Mouse (Mus musculus) gastrocnemius, postnatal 10 days (tissue): ENCODE measurements around the gene Olfr1150-ps1. TPM values are rescaled to one million over a fixed set of nuclear protein-coding genes. Genes with fewer than 3 reads are reported as not detected.

Experiments
- DNase-seq: peaks from one replicate; pipeline ENCODE4 v3.0.0; 2021; ENCODE audit warnings: mixed read lengths
- long read RNA-seq, 2 experiments: library from polyadenylated mRNA; stranded (forward); transcript quantifications; one replicate each; pipeline ENCODE4 v2.0.0; 2021
- total RNA-seq, 2 experiments: library from RNA; stranded (reverse); gene quantifications; 2 replicates each; pipeline ENCODE4 v1.2.3; 2021

Olfr1150-ps1 gene
- not detected for total RNA-seq
- long read RNA-seq, experiment 1 = 0 reads
- long read RNA-seq, experiment 2 = 0 reads

GRCm38 (mm10) chr2:87843693-87844092 lies at the start of gene Olfr1150-ps1:
TSS of gene Olfr1150-ps1 (plus strand) at chr2:87843993.
- no peak for DNase-seq

DNA sequence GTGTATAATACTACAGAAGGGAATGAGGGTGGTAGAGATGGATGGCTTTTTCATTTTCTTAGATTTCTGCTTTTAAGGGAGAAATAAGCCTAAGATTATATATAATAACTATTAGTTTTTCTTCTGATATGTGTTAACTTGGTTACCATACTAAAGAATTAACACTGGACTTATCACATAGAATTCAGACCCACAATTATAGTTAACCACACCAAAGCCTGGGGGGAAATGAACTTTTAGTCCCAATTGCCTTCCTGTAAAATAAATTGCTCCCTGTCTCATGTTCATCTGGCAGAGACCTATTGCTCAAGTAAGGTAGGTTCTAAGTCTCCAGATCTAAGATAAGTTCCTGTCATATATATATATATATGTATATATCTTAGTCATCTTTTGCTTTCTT lies 43.5 kb upstream of the Olfr1150-ps1 start, which contains the start of gene Olfr1143:
Gene Olfr1143, plus strand, starts transcription at position 301 of the 400 bp plus-strand sequence.
- no peak for DNase-seq

GRCm38 (mm10) chr2:87809522-87809921 lies 34.3 kb upstream of the Olfr1150-ps1 start, which contains the start of gene Olfr1145:
TSS of gene Olfr1145 (plus strand) at chr2:87809822.
- DNase-seq = no peak

DNA sequence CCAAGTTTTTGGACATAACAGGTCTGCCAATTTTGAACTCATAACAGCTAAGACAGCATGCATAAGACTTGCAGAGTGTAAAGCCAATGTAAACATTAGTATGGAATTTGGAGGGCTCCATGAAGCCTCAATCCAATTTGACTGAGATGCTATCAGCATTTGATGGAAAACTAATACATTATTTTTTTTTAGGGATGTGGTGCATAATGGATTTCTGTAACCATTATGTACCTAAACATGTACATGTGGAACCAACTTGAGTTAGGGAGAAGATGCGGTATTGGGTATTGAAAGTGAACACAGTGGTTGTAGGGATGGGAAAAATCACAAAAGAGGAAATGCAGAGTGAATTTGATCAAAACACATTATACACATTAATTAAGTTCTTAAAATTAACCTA lies 13.6 kb upstream of the Olfr1150-ps1 start, which contains the start of gene Olfr1148:
Gene Olfr1148, plus strand, starts transcription at position 301 of the 400 bp plus-strand sequence.
- DNase-seq = no peak

DNA sequence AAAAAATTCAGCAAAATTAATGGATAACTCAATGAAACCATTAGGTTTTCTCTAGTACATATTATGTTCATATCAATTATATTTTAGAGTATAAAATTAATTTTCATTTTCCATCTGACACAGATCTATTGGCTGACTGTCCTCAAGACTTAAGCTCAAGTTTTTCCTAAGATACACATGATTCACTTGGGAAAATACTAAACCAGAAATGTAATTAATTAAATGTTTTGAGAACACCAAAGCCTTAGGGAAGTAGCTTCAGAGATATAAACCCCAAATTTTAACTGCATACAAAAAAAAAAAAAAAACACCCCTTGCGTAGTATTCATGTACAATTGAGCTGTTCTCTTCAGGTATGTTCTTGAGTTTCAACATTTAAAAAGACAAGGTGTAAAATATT lies 11.8 kb downstream of the Olfr1150-ps1 start, which contains the start of gene Olfr1151:
Gene Olfr1151, plus strand, starts transcription at position 301 of the 400 bp plus-strand sequence.
- no peak for DNase-seq

GRCm38 (mm10) chr2:87866192-87866591 lies 22.4 kb downstream of the Olfr1150-ps1 start, which contains the start of gene Olfr1152:
TSS of gene Olfr1152 (plus strand) at chr2:87866492.
- DNase-seq = no peak

DNA sequence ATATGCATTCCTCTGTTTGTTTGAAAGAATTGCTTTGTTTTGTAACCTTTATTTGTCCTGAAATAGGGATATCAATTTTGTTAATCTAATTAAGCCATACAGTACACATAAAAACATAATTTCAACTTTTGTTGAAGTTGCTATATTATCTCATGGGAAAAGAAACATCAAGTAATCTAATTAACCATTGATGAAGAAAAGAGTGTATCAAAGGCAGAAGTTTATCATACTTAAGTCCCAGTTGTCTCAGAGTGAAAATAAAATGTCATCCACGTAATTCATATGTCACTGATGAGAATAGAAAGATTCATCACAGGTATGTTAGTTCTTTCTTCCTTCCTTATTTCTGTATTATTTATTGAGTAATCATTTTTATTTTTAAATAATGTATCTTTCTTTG lies 50.9 kb downstream of the Olfr1150-ps1 start, which contains the start of gene Olfr1153:
Gene Olfr1153, plus strand, starts transcription at position 301 of the 400 bp plus-strand sequence.
- DNase-seq = no peak

Other genes starting within 250 kb of the Olfr1150-ps1 start
- gene Olfr1130, start 237.8 kb upstream of the Olfr1150-ps1 start, total RNA-seq = not detected
- gene Olfr1131, start 216.9 kb upstream of the Olfr1150-ps1 start, total RNA-seq = not detected
- gene Olfr1132, start 206.5 kb upstream of the Olfr1150-ps1 start, total RNA-seq = not detected
- not detected for gene Olfr1133, start 196.6 kb upstream of the Olfr1150-ps1 start, total RNA-seq
- gene Olfr1134, start 185.5 kb upstream of the Olfr1150-ps1 start, total RNA-seq = not detected
- gene Olfr1135, start 170.3 kb upstream of the Olfr1150-ps1 start, total RNA-seq = not detected
- gene Olfr1136, start 150.0 kb upstream of the Olfr1150-ps1 start, total RNA-seq = not detected
- gene Olfr1137, start 130.8 kb upstream of the Olfr1150-ps1 start, total RNA-seq = not detected
- not detected for gene Olfr1138, start 104.0 kb upstream of the Olfr1150-ps1 start, total RNA-seq
- gene Olfr1140, start 100.2 kb upstream of the Olfr1150-ps1 start, total RNA-seq = not detected
- gene Olfr1141, start 90.0 kb upstream of the Olfr1150-ps1 start, total RNA-seq = not detected
- gene Olfr152, start 64.5 kb upstream of the Olfr1150-ps1 start, total RNA-seq = not detected
- not detected for gene Olfr1143, start 43.4 kb upstream of the Olfr1150-ps1 start, total RNA-seq
- not detected for gene Olfr1145, start 34.2 kb upstream of the Olfr1150-ps1 start, total RNA-seq
- not detected for gene Olfr1148, start 13.5 kb upstream of the Olfr1150-ps1 start, total RNA-seq
- gene Olfr1151, start 11.9 kb downstream of the Olfr1150-ps1 start, total RNA-seq = not detected
- gene Olfr1152, start 22.5 kb downstream of the Olfr1150-ps1 start, total RNA-seq = not detected
- not detected for gene Olfr1153, start 51.0 kb downstream of the Olfr1150-ps1 start, total RNA-seq
- gene Olfr1154, start 61.2 kb downstream of the Olfr1150-ps1 start, total RNA-seq = not detected
- not detected for gene Olfr1155, start 101.1 kb downstream of the Olfr1150-ps1 start, total RNA-seq
- not detected for gene Olfr1156, start 109.1 kb downstream of the Olfr1150-ps1 start, total RNA-seq
- gene Olfr1157, start 124.3 kb downstream of the Olfr1150-ps1 start, total RNA-seq = not detected
- not detected for gene Olfr74, start 130.7 kb downstream of the Olfr1150-ps1 start, total RNA-seq
- gene Olfr1158, start 146.1 kb downstream of the Olfr1150-ps1 start, total RNA-seq = not detected
- gene Olfr1160, start 164.3 kb downstream of the Olfr1150-ps1 start, total RNA-seq = not detected
- gene Olfr1161, start 178.8 kb downstream of the Olfr1150-ps1 start, total RNA-seq = not detected
- not detected for gene Olfr73, start 193.7 kb downstream of the Olfr1150-ps1 start, total RNA-seq
- not detected for gene Olfr1162, start 207.1 kb downstream of the Olfr1150-ps1 start, total RNA-seq
- not detected for gene Olfr1163, start 227.8 kb downstream of the Olfr1150-ps1 start, total RNA-seq
- not detected for gene Olfr1164, start 250.0 kb downstream of the Olfr1150-ps1 start, total RNA-seq